ENCODE assay signal across 1 mouse cellular context in the genomic region with DNA sequence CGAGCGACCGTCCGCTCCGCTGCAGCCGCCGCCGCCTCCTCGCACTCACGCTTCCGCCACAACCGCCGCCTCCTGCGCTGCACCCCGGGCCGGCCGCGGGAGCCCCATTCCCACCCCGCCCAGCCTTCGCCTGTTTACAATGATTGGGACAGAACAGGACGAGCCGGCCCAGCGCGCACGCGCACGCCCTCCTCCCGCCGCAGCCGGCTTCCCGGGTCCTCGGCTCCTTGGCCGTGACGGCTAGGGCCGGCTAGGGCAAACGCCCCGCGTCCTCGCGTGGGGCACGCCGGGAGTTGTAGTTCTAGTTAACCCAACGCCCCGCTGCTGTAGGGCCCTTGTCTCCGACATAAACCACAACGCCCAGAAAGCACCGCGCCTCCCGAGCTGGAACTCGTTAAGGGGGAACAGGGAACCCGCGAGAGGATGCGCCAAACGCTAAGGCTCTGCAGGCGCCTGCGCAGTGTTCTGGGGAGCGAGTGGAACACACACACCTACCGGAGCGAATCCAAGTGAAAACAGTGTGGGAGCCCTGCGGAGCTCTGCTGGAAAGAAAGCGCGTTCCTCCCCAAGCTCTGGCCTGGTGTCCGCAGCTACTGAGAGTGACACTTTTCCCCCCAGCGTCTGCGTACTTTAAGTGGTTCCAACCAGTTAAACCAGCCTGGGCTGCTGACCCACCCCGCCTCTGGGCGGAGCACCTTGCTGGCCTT.
A peak's percentile ranks its signal among the peaks of the same experiment; 100 is the strongest.
TF ChIP-seq lines count a peak whose summit lies in the region.

No protein-coding gene starts in this region.

TF ChIP-seq in CH12.LX, 34 proteins besides CTCF, POLR2A, EP300 and RAD21 (continued from another document):
- TF ChIP-seq KAT2A (IDR thresholded peaks at IDR 0.05; ENCODE audit: insufficient replicate concordance, low read length) (peak; percentile 97), MAFK (IDR thresholded peaks at IDR 0.05; ENCODE audit: insufficient replicate concordance, low read length) (no peak), MAZ (IDR thresholded peaks at IDR 0.05; ENCODE audit: low read depth, low read length) (peak; percentile 77; the same call in 1 of the 2 replicates), POLR2AphosphoS2 (IDR thresholded peaks at IDR 0.05; ENCODE audit: low read depth, low read length) (no peak), GABPA (IDR thresholded peaks at IDR 0.05; ENCODE audit: insufficient replicate concordance, low read depth, low read length) (peak; percentile 79; the same call in 1 of the 2 replicates), ELF1 (IDR thresholded peaks at IDR 0.05; ENCODE audit: low read depth, low read length) (peak; percentile 89), ZNF384 (IDR thresholded peaks at IDR 0.05; ENCODE audit: low read depth, low read length) (no peak), USF2 (conservative IDR thresholded peaks at IDR 0.05; ENCODE audit: low read depth, low read length) (no peak), HCFC1 (IDR thresholded peaks at IDR 0.05; ENCODE audit: low read depth, low read length) (peak; percentile 99), BHLHE40 (IDR thresholded peaks at IDR 0.05; ENCODE audit: low read depth, low read length) (no peak), NRF1 (IDR thresholded peaks at IDR 0.05; ENCODE audit: low read depth, low read length) (peak; percentile 88), ZC3H11A (IDR thresholded peaks at IDR 0.05; ENCODE audit: low read depth, low read length) (no peak), USF1 (IDR thresholded peaks at IDR 0.05; ENCODE audit: low read depth, low read length) (no peak), JUN (IDR thresholded peaks at IDR 0.05; ENCODE audit: insufficient read depth, low read depth, low read length) (no peak), IRF4 (IDR thresholded peaks at IDR 0.05; ENCODE audit: low read depth, low read length) (peak; percentile 59; the same call in 1 of the 2 replicates), MAX (IDR thresholded peaks at IDR 0.05; ENCODE audit: low read length) (peak; percentile 70; the same call in 1 of the 2 replicates), CHD1 (IDR thresholded peaks at IDR 0.05; ENCODE audit: low read depth, low read length) (no peak), MXI1 (IDR thresholded peaks at IDR 0.05; ENCODE audit: low read depth, low read length) (peak; percentile 81), ZKSCAN1 (IDR thresholded peaks at IDR 0.05; ENCODE audit: borderline replicate concordance, low read depth, low read length) (no peak), JUND (conservative IDR thresholded peaks at IDR 0.05; ENCODE audit: low read depth, low read length) (no peak), RCOR1 (conservative IDR thresholded peaks at IDR 0.05; ENCODE audit: low read depth, low read length) (no peak)
TF ChIP-seq in CH12.LX: peak in this region for 18.
